Mouse (Mus musculus) cerebellum, adult (tissue): Measurements from ENCODE around the gene Slc6a13.
A peak's percentile ranks its signal among the peaks of the same experiment; 100 is the strongest.

Source experiments
- ATAC-seq: cut with Nextera tagmentation; 2 replicates; pipeline ENCODE4 v1.9.2; 2017; ENCODE audit warnings: mild to moderate bottlenecking, moderate library complexity, mixed read lengths; ENCODE audit not compliant: insufficient number of reproducible peaks, low FRiP score, low TSS enrichment

Gene Slc6a13

GRCm38 (mm10) chr6:121299954-121300353 is at the start of gene Slc6a13:
Gene Slc6a13, plus strand, starts transcription at chr6:121300227.
- ATAC-seq: no peak

GRCm38 (mm10) chr6:121250406-121250805 is 49.6 kb upstream of the Slc6a13 start:
- ATAC-seq: no peak

- ATAC-seq: no peak
These were observed 48.8 kb upstream of the Slc6a13 start for GRCm38 (mm10) chr6:121251256-121251655.

GRCm38 (mm10) chr6:121260548-121260947 is 39.5 kb upstream of the Slc6a13 start:
- ATAC-seq: no peak; the same call in 1 of the 2 replicates

GRCm38 (mm10) chr6:121261233-121261632 is 38.8 kb upstream of the Slc6a13 start:
- ATAC-seq: no peak

GRCm38 (mm10) chr6:121262004-121262403 is 38.0 kb upstream of the Slc6a13 start:
- no peak for ATAC-seq

- ATAC-seq: no peak
These were observed 37.5 kb upstream of the Slc6a13 start for GRCm38 (mm10) chr6:121262496-121262895.

GRCm38 (mm10) chr6:121270156-121270555 is 29.9 kb upstream of the Slc6a13 start:
- ATAC-seq: no peak

GRCm38 (mm10) chr6:121271707-121272074 is 28.3 kb upstream of the Slc6a13 start:
- no peak for ATAC-seq

GRCm38 (mm10) chr6:121272075-121272800 is 27.8 kb upstream of the Slc6a13 start:
- peak; percentile 69 for ATAC-seq

GRCm38 (mm10) chr6:121274356-121274755 is 25.7 kb upstream of the Slc6a13 start:
- ATAC-seq: no peak

GRCm38 (mm10) chr6:121284132-121284531 is 15.9 kb upstream of the Slc6a13 start:
- no peak for ATAC-seq

- no peak for ATAC-seq
These were observed 710 bp upstream of the Slc6a13 start for GRCm38 (mm10) chr6:121299317-121299716.

- ATAC-seq: no peak
These were observed 477 bp downstream of the Slc6a13 start for GRCm38 (mm10) chr6:121300504-121300903.

- no peak for ATAC-seq
These were observed 3.6 kb downstream of the Slc6a13 start for GRCm38 (mm10) chr6:121303466-121304220.

GRCm38 (mm10) chr6:121304630-121305029 is 4.6 kb downstream of the Slc6a13 start:
- no peak for ATAC-seq

GRCm38 (mm10) chr6:121305571-121305970 is 5.5 kb downstream of the Slc6a13 start:
- no peak for ATAC-seq

GRCm38 (mm10) chr6:121310984-121311383 is 11.0 kb downstream of the Slc6a13 start:
- no peak for ATAC-seq

GRCm38 (mm10) chr6:121319099-121319498 is 19.1 kb downstream of the Slc6a13 start:
- ATAC-seq: no peak

GRCm38 (mm10) chr6:121322381-121323110 is 22.5 kb downstream of the Slc6a13 start:
- no peak for ATAC-seq

- no peak for ATAC-seq
These were observed 25.3 kb downstream of the Slc6a13 start for GRCm38 (mm10) chr6:121325298-121325697.
